Mouse (Mus musculus) midbrain, embryonic 15.5 days (tissue): ENCODE results near the gene Urb1. TPM values are rescaled to one million over a fixed set of nuclear protein-coding genes. Genes with fewer than 3 reads are reported as not detected.

Experiments used
- ATAC-seq: fragments of 200-750 bp; cut with Nextera tagmentation; replicated peaks from 2 replicates; pipeline ENCODE4 v1.8.0; 2017; ENCODE audit warnings: moderate TSS enrichment
- H3K27ac ChIP-seq: fragments of 300-500 bp; sonication (generic); 2 replicates; pipeline ENCODE4 v1.5.1; 2015; ENCODE audit warnings: mild to moderate bottlenecking, inconsistent platforms
- H3K27me3 ChIP-seq: fragments of 300-500 bp; sonication (generic); replicated peaks from 2 replicates; pipeline ENCODE4 v1.6.1; 2015; ENCODE audit warnings: inconsistent platforms
- H3K36me3 ChIP-seq: fragments of 300-500 bp; sonication (generic); replicated peaks from 2 replicates; pipeline ENCODE4 v1.6.1; 2015; ENCODE audit warnings: inconsistent platforms
- H3K4me1 ChIP-seq: fragments of 300-500 bp; sonication (generic); 2 replicates; pipeline ENCODE4 v1.6.1; 2015; ENCODE audit warnings: inconsistent platforms
- H3K4me2 ChIP-seq: fragments of 300-500 bp; sonication (generic); 2 replicates; pipeline ENCODE4 v1.6.1; 2015; ENCODE audit warnings: inconsistent platforms, mild to moderate bottlenecking, moderate library complexity
- H3K4me3 ChIP-seq: fragments of 300-500 bp; sonication (generic); 2 replicates; pipeline ENCODE4 v1.5.1; 2015; ENCODE audit warnings: mild to moderate bottlenecking, inconsistent platforms
- H3K9ac ChIP-seq: fragments of 300-500 bp; sonication (generic); 2 replicates; pipeline ENCODE4 v1.6.1; 2015; ENCODE audit warnings: mild to moderate bottlenecking, inconsistent platforms
- H3K9me3 ChIP-seq: fragments of 300-500 bp; sonication (generic); 2 replicates; pipeline ENCODE4 v1.6.1; 2016; ENCODE audit warnings: inconsistent platforms
- WGBS: fragments of 180-500 bp; shearing (Covaris S2); methylation state at CpG from one replicate; pipeline ENCODE4 v1.1.7; 2015; ENCODE audit warnings: mixed read lengths; 5-methylcytosine and 5-hydroxymethylcytosine counted together
- polyA plus RNA-seq: library from polyadenylated mRNA; unstranded; fragments of >200 nt; fragmentation: Nextera tagmentation; extraction: Ambion mirVana; gene quantifications from 2 replicates; pipeline ENCODE4 v1.2.1, GENCODE M21; 2015

Urb1 gene
- polyA plus RNA-seq, 1 experiment from 2014 or later: 9.8 TPM

GRCm38 (mm10) chr16:90820326-90820725 lies 10.1 kb upstream of the Urb1 start:
- H3K4me3 ChIP-seq: no peak overlapping the region
- 81% methylated on average over 6 of the region's 6 CpGs for WGBS
- no peak for ATAC-seq

GRCm38 (mm10) chr16:90812086-90812485 lies 1.9 kb upstream of the Urb1 start:
- no peak overlapping the region for H3K27ac ChIP-seq
- H3K9ac ChIP-seq: no peak overlapping the region
- no peaks in the 10 kb centered on the region for H3K36me3 ChIP-seq
- H3K27me3 ChIP-seq: no peaks in the 10 kb centered on the region
- H3K4me3 ChIP-seq: no peak overlapping the region
- 84% methylated on average over 5 of the region's 5 CpGs for WGBS
- H3K9me3 ChIP-seq: no peaks in the 10 kb centered on the region
- no peak overlapping the region for H3K4me2 ChIP-seq
- peaks cover 21% of the 10 kb centered on the region for H3K4me1 ChIP-seq
- no peak for ATAC-seq

More at GRCm38 (mm10) chr16:90820326-90820725, 10.1 kb upstream of the Urb1 start:
- Histone ChIP-seq H3K36me3 (no peaks in the 10 kb centered on the region), H3K4me2 (no peak overlapping the region), H3K27me3 (no peaks in the 10 kb centered on the region), H3K27ac (no peak overlapping the region), H3K9ac (no peak overlapping the region), H3K4me1 (no peaks in the 10 kb centered on the region), H3K9me3 (no peaks in the 10 kb centered on the region)

GRCm38 (mm10) chr16:90810716-90811256 lies 573 bp upstream of the Urb1 start:
- Histone ChIP-seq H3K4me1 (peaks cover 21% of the 10 kb centered on the region), H3K4me3 (peak overlapping the region; percentile 89), H3K36me3 (no peaks in the 10 kb centered on the region), H3K27me3 (no peaks in the 10 kb centered on the region), H3K27ac (peak overlapping the region; percentile 75), H3K9me3 (no peaks in the 10 kb centered on the region), H3K9ac (peak overlapping the region; percentile 65), H3K4me2 (peak overlapping the region; percentile 93)
- ATAC-seq: peak; percentile 68
- WGBS: 41% methylated on average over 11 of the region's 11 CpGs

- Histone ChIP-seq H3K9me3 (no peaks in the 10 kb centered on the region), H3K4me3 (no peak overlapping the region), H3K4me1 (peaks cover 8% of the 10 kb centered on the region), H3K4me2 (no peak overlapping the region), H3K36me3 (peaks cover 8% of the 10 kb centered on the region; the same call in 1 of the 2 replicates), H3K9ac (no peak overlapping the region), H3K27ac (no peak overlapping the region), H3K27me3 (no peaks in the 10 kb centered on the region)
- 94% methylated on average over 5 of the region's 5 CpGs for WGBS
- ATAC-seq: no peak
These were observed 5.7 kb downstream of the Urb1 start for GRCm38 (mm10) chr16:90804466-90804865.

GRCm38 (mm10) chr16:90801928-90802327 lies 8.3 kb downstream of the Urb1 start:
- Histone ChIP-seq H3K9me3 (no peaks in the 10 kb centered on the region), H3K27ac (no peak overlapping the region), H3K4me3 (no peak overlapping the region), H3K4me2 (no peak overlapping the region), H3K27me3 (no peaks in the 10 kb centered on the region), H3K9ac (no peak overlapping the region), H3K36me3 (peaks cover 21% of the 10 kb centered on the region; the same call in 1 of the 2 replicates), H3K4me1 (no peaks in the 10 kb centered on the region)
- ATAC-seq: no peak
- 54% methylated on average over 3 of the region's 3 CpGs for WGBS

- 92% methylated on average over 5 of the region's 5 CpGs for WGBS
- Histone ChIP-seq H3K9me3 (no peaks in the 10 kb centered on the region), H3K27me3 (no peaks in the 10 kb centered on the region), H3K4me1 (no peaks in the 10 kb centered on the region), H3K27ac (no peak overlapping the region), H3K9ac (no peak overlapping the region), H3K4me2 (no peak overlapping the region), H3K36me3 (peaks cover 23% of the 10 kb centered on the region; the same call in 1 of the 2 replicates), H3K4me3 (no peak overlapping the region)
- no peak for ATAC-seq
These were observed 9.0 kb downstream of the Urb1 start for GRCm38 (mm10) chr16:90801251-90801650.

GRCm38 (mm10) chr16:90799840-90800239 lies 10.4 kb downstream of the Urb1 start:
- WGBS: 90% methylated on average over 10 of the region's 10 CpGs
- H3K27me3 ChIP-seq: no peaks in the 10 kb centered on the region

GRCm38 (mm10) chr16:90798848-90799247 lies 11.4 kb downstream of the Urb1 start:
- Histone ChIP-seq H3K9ac (no peak overlapping the region), H3K36me3 (peaks cover 43% of the 10 kb centered on the region), H3K4me1 (no peaks in the 10 kb centered on the region), H3K9me3 (no peaks in the 10 kb centered on the region), H3K4me2 (no peak overlapping the region), H3K27me3 (no peaks in the 10 kb centered on the region), H3K27ac (no peak overlapping the region), H3K4me3 (no peak overlapping the region)
- ATAC-seq: no peak
- 96% methylated on average over 5 of the region's 5 CpGs for WGBS

More at GRCm38 (mm10) chr16:90799840-90800239, 10.4 kb downstream of the Urb1 start:
- no peaks in the 10 kb centered on the region for H3K4me1 ChIP-seq
- H3K9me3 ChIP-seq: no peaks in the 10 kb centered on the region
- ATAC-seq: no peak
- no peak overlapping the region for H3K4me2 ChIP-seq
- peaks cover 37% of the 10 kb centered on the region for H3K36me3 ChIP-seq
- no peak overlapping the region for H3K9ac ChIP-seq
- H3K27ac ChIP-seq: no peak overlapping the region
- no peak overlapping the region for H3K4me3 ChIP-seq

GRCm38 (mm10) chr16:90798446-90798845 lies 11.8 kb downstream of the Urb1 start:
- 87% methylated on average over 8 of the region's 8 CpGs for WGBS
- Histone ChIP-seq H3K36me3 (peaks cover 45% of the 10 kb centered on the region), H3K9ac (no peak overlapping the region)

GRCm38 (mm10) chr16:90794708-90795107 lies 15.5 kb downstream of the Urb1 start:
- ATAC-seq: no peak
- Histone ChIP-seq H3K4me1 (no peaks in the 10 kb centered on the region), H3K36me3 (peaks cover 58% of the 10 kb centered on the region), H3K27ac (no peak overlapping the region), H3K4me3 (no peak overlapping the region), H3K4me2 (no peak overlapping the region), H3K9me3 (no peaks in the 10 kb centered on the region), H3K27me3 (no peaks in the 10 kb centered on the region), H3K9ac (no peak overlapping the region)

More at GRCm38 (mm10) chr16:90798446-90798845, 11.8 kb downstream of the Urb1 start:
- Histone ChIP-seq H3K4me2 (no peak overlapping the region), H3K4me3 (no peak overlapping the region), H3K9me3 (no peaks in the 10 kb centered on the region), H3K27ac (no peak overlapping the region), H3K27me3 (no peaks in the 10 kb centered on the region), H3K4me1 (no peaks in the 10 kb centered on the region)
- no peak for ATAC-seq

- H3K4me3 ChIP-seq: no peak overlapping the region
- no peak overlapping the region for H3K9ac ChIP-seq
- H3K36me3 ChIP-seq: peaks cover 71% of the 10 kb centered on the region
- no peaks in the 10 kb centered on the region for H3K4me1 ChIP-seq
- 90% methylated on average over 3 of the region's 3 CpGs for WGBS
- no peak for ATAC-seq
- H3K4me2 ChIP-seq: no peak overlapping the region
- H3K27ac ChIP-seq: no peak overlapping the region
- no peaks in the 10 kb centered on the region for H3K27me3 ChIP-seq
- H3K9me3 ChIP-seq: no peaks in the 10 kb centered on the region
These were observed 17.7 kb downstream of the Urb1 start for GRCm38 (mm10) chr16:90792500-90792899.

GRCm38 (mm10) chr16:90792066-90792465 lies 18.1 kb downstream of the Urb1 start:
- Histone ChIP-seq H3K9me3 (no peaks in the 10 kb centered on the region), H3K27me3 (no peaks in the 10 kb centered on the region), H3K4me2 (no peak overlapping the region), H3K36me3 (peaks cover 71% of the 10 kb centered on the region), H3K4me1 (no peaks in the 10 kb centered on the region), H3K9ac (no peak overlapping the region), H3K27ac (no peak overlapping the region), H3K4me3 (no peak overlapping the region)
- ATAC-seq: no peak
- WGBS: 95% methylated on average over 5 of the region's 5 CpGs

GRCm38 (mm10) chr16:90790946-90791345 lies 19.3 kb downstream of the Urb1 start:
- no peaks in the 10 kb centered on the region for H3K9me3 ChIP-seq
- peaks cover 71% of the 10 kb centered on the region for H3K36me3 ChIP-seq
- H3K4me1 ChIP-seq: no peaks in the 10 kb centered on the region
- H3K27me3 ChIP-seq: no peaks in the 10 kb centered on the region
- ATAC-seq: no peak
- H3K4me2 ChIP-seq: no peak overlapping the region
- no peak overlapping the region for H3K27ac ChIP-seq
- no peak overlapping the region for H3K4me3 ChIP-seq
- H3K9ac ChIP-seq: no peak overlapping the region
- 92% methylated on average over 6 of the region's 6 CpGs for WGBS
